Mouse (Mus musculus): ENCODE data around the gene Mesp2. TPM values are rescaled to one million over a fixed set of nuclear protein-coding genes. Genes with fewer than 3 reads are reported as not detected.
"Not testable (repeated sequence)": the region's sequence is repeated elsewhere in the genome, so short reads cannot be mapped to it uniquely, and the experiment has no call there.

Gene Mesp2
- polyA plus RNA-seq, 1 experiment, result 6.4 TPM

DNA sequence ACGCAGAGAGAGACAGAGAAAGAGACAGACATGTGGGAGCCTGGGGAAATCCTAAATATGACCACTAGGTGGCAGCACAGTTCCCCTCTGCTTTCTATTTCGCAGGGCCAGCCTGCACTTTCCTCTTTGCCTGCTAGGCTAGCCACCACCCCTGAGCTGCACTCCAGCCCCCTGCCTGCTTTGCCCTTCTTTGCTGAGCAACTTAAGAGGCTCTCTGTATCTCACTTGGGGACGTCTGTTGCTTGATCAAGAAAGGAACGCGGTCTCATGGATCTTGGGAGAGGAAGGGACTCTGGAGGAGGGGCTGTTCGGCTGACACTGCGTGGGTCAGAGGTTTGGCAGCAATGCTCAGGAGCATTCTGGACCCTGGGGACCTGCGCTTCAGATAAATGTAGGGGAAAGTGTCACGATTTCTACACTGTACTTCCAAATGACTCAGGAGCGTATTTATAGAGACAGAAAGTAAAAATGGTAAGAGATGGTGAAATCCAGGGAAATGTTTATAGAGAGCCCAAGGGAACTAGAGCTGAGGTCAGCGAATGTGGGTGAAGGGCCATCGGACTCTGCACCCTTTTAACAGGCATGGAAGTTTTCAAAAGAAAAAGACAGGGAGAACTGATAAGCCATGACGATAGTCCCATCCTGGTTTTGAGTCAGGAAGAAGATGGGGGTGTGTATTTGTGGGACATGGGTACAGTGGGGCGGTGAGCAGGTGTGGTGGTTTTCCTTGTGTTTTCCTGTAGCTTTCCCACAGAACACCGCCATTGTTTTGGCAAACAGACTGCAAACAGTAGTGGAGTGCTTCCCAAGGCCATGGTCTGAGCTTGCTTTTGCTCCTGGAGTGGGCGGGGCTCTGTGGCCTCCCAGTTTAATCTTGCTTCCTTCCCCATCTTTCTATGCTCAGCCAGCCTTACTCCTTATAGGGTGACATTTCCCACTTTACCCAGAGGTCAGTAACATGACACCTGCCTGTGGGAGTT, 29.6 kb upstream of the Mesp2 start:
- TF ChIP-seq POLR2A (IDR thresholded peaks at IDR 0.05; ENCODE audit: control insufficient read depth, low read depth, low read length) (no peak), CTCF (IDR thresholded peaks at IDR 0.05; ENCODE audit: control insufficient read depth, insufficient read depth, insufficient replicate concordance, low read depth, low read length) (peak; percentile 82; the same call in 1 of the 2 replicates)
- H3K4me3 ChIP-seq (ENCODE audit: control insufficient read depth, low read depth, low read length), result peak overlapping the region; percentile 25
- no peaks in the 10 kb centered on the region for H3K27me3 ChIP-seq (ENCODE audit: control insufficient read depth, insufficient read depth, low read length)
- H3K4me1 ChIP-seq (ENCODE audit: control insufficient read depth, insufficient read depth, low read length), result no peaks in the 10 kb centered on the region; the same call in none of the 2 replicates
- peak overlapping the region; percentile 67; the same call in 1 of the 2 replicates for H3K27ac ChIP-seq (ENCODE audit: control insufficient read depth, insufficient read depth, low read depth, low read length)
- H3K36me3 ChIP-seq (ENCODE audit: control insufficient read depth, insufficient read depth, low read length), result no peaks in the 10 kb centered on the region; the same call in none of the 2 replicates

DNA sequence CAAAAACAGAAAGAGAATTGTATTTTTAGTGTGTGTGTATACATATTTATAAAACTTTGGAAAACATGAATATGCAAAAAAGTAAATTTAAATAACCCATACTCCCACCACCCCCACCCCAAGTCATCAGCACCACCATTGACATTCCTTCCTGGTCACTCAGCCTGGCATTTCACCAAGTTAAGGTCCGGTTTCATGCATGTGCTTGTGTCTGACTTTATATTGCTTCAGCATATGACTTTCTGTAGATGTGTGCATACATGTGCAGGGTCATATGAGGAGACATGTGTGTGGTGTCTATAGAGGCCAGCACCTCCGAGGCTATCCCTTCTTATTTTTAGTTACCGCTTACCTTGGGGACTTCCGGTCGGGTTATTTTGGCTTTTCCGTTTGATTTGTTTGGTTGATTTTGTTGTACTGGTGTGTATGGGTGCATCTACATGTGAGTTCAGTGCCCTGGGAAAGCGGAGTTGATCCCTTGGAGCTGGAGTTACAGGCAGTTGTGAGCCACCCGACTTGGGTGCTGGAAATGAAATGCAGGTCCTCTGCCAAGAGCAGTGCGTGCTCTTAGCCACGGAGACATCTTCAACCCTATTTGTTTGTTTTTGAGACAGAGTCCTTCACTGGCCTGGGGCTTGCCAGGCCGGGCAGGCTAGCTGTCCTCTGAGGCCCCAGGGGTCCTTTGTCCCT, 28.6 kb upstream of the Mesp2 start:
- Histone ChIP-seq H3K4me1 (ENCODE audit: control insufficient read depth, insufficient read depth, low read length) (no peaks in the 10 kb centered on the region; the same call in none of the 2 replicates), H3K4me3 (ENCODE audit: control insufficient read depth, low read depth, low read length) (no peak overlapping the region), H3K27ac (ENCODE audit: control insufficient read depth, insufficient read depth, low read depth, low read length) (no peak overlapping the region), H3K27me3 (ENCODE audit: control insufficient read depth, insufficient read depth, low read length) (no peaks in the 10 kb centered on the region), H3K36me3 (ENCODE audit: control insufficient read depth, insufficient read depth, low read length) (no peaks in the 10 kb centered on the region)
- no peak for TF ChIP-seq CTCF (IDR thresholded peaks at IDR 0.05; ENCODE audit: control insufficient read depth, insufficient read depth, insufficient replicate concordance, low read depth, low read length)

DNA sequence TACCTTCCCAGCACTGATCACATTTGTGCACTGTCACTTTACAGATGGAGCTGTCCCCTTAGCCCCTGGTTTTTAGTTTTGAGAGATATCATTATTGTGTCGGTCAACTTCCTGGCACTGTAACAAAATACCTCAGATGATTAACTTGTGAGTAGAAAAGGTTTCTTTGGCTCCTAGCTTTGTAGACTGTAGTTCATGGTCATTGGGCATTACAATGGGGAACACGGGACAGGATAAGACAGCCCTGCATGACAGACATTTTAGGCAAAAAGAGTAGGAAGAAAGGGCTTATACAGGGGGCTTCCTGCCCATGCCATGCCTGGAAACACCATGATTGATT, 28.0 kb upstream of the Mesp2 start:
- Histone ChIP-seq H3K36me3 (ENCODE audit: control insufficient read depth, insufficient read depth, low read length) (no peaks in the 10 kb centered on the region), H3K27me3 (ENCODE audit: control insufficient read depth, insufficient read depth, low read length) (no peaks in the 10 kb centered on the region), H3K4me3 (ENCODE audit: control insufficient read depth, low read depth, low read length) (no peak overlapping the region), H3K4me1 (ENCODE audit: control insufficient read depth, insufficient read depth, low read length) (no peaks in the 10 kb centered on the region; the same call in none of the 2 replicates), H3K27ac (ENCODE audit: control insufficient read depth, insufficient read depth, low read depth, low read length) (no peak overlapping the region)
- no peak for TF ChIP-seq POLR2A (IDR thresholded peaks at IDR 0.05; ENCODE audit: control insufficient read depth, low read depth, low read length)
- TF ChIP-seq CTCF (IDR thresholded peaks at IDR 0.05; ENCODE audit: control insufficient read depth, insufficient read depth, insufficient replicate concordance, low read depth, low read length), result no peak

DNA sequence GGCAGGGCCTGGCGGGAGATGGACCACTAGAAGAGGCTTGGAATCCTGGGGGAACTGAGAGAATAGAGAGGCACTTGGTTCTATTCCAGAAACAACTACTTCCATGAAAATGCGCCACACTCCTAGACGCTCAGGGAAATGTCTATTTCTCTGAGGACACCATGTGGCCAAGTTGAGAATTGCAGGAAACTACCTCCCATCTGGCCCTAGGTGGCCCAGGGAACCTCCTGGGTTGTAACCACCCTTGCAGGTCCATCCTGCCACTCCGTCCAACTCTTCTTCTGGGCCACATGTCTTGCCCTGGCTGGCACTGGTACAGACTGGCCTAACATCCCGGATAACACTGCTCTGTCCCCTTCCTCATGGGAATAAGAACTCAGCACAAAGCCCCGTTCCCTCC, 24.2 kb upstream of the Mesp2 start:
- H3K27me3 ChIP-seq (ENCODE audit: control insufficient read depth, insufficient read depth, low read length), result no peaks in the 10 kb centered on the region
- no peak overlapping the region for H3K27ac ChIP-seq (ENCODE audit: control insufficient read depth, insufficient read depth, low read depth, low read length)
- TF ChIP-seq CTCF (IDR thresholded peaks at IDR 0.05; ENCODE audit: control insufficient read depth, insufficient read depth, insufficient replicate concordance, low read depth, low read length) (peak; percentile 67; the same call in 1 of the 2 replicates), POLR2A (IDR thresholded peaks at IDR 0.05; ENCODE audit: control insufficient read depth, low read depth, low read length) (no peak)
- no peak overlapping the region for H3K4me3 ChIP-seq (ENCODE audit: control insufficient read depth, low read depth, low read length)
- H3K4me1 ChIP-seq (ENCODE audit: control insufficient read depth, insufficient read depth, low read length), result no peaks in the 10 kb centered on the region; the same call in none of the 2 replicates
- no peaks in the 10 kb centered on the region for H3K36me3 ChIP-seq (ENCODE audit: control insufficient read depth, insufficient read depth, low read length)

DNA sequence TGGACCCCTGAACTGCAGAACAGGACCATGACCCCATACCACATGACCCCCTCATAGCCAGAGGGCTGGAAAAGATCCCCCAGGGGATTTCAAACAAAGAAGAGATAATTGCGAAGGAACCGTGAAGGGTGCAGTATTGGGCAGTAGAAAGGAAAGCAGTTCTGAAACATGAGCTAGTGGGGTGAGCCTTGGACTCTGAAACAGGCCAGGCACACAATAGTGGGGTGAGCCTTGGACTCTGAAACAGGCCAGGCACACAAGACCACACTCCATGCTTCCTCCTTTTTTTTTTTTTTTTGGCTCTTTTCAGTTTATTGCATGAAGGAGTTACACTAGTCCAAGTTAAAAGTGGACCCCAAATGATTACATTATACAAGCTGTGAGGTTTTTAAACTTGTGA, 20.7 kb upstream of the Mesp2 start:
- not testable (repeated sequence) for H3K27ac ChIP-seq (ENCODE audit: control insufficient read depth, insufficient read depth, low read depth, low read length); H3K4me3 ChIP-seq (ENCODE audit: control insufficient read depth, low read depth, low read length); H3K36me3 ChIP-seq (ENCODE audit: control insufficient read depth, insufficient read depth, low read length); H3K27me3 ChIP-seq (ENCODE audit: control insufficient read depth, insufficient read depth, low read length)
- peaks cover 18% of the 10 kb centered on the region for H3K4me1 ChIP-seq (ENCODE audit: control insufficient read depth, insufficient read depth, low read length)

DNA sequence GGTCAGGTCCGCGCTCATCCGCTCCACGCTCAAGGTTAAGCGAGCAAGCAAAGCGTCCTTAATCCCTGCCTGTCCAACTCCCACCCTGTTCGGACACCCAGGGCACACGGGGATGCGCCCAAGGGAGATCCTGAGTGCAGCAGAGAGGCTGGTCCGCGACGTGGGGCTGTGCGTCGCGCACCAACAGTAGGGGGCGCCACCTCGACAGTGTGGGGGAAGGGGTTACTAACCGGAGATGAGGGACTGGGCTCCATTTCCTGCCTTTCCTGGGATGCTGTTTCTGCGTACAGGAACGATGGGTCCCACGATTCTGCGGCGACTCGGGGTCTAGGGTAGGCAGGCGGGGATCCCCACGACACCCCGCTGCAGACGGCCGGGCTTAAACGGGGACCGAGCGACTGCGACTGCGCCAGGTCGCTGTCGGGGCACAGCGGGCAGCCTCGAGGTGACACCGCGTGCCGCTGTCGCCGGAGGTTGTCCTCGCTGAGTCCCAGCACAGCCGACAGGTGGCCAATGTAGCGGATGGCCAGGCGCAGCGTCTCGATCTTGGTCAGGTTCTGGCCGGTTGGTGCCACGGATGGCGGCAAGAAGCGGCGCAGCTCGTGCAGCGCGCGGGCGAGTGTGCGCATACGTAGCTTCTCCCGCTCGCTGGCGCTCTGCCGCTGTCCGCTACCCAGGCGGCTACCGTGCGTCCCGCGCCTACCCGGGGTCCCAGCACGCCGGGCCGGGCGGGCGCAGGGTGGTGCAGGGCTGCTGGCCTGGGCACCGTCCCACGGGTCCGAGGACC, 17.7 kb upstream of the Mesp2 start:
- Histone ChIP-seq H3K27ac (ENCODE audit: control insufficient read depth, insufficient read depth, low read depth, low read length) (peak overlapping the region; percentile 61), H3K4me3 (ENCODE audit: control insufficient read depth, low read depth, low read length) (peak overlapping the region; percentile 91), H3K36me3 (ENCODE audit: control insufficient read depth, insufficient read depth, low read length) (no peaks in the 10 kb centered on the region), H3K27me3 (ENCODE audit: control insufficient read depth, insufficient read depth, low read length) (no peaks in the 10 kb centered on the region), H3K4me1 (ENCODE audit: control insufficient read depth, insufficient read depth, low read length) (peaks cover 18% of the 10 kb centered on the region)
- TF ChIP-seq POLR2A (IDR thresholded peaks at IDR 0.05; ENCODE audit: control insufficient read depth, low read depth, low read length) (peak; percentile 67), CTCF (IDR thresholded peaks at IDR 0.05; ENCODE audit: control insufficient read depth, insufficient read depth, insufficient replicate concordance, low read depth, low read length) (peak; percentile 82; the same call in 1 of the 2 replicates)

DNA sequence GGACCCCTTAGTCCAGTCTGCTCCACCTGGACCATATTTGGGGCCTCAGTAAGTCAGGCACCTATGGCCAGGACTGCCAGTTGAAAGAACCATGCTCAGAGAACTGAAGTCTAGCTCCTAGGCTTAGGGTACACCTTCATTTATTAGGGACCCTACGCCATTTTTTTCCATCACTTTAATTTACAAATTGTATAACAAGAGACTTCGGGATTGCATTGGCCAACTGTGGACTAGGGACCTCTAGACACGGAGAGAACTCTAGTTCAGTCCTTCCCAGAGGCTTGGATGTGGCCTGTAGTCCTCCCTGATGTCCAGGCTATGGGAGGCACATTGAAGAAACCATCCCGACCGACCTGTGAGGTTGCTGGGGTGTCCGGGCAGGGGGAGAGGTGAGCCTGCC, 16.8 kb upstream of the Mesp2 start, which contains the start of gene Mesp1:
TSS of gene Mesp1 (minus strand) at position 101 of the 400 bp plus-strand sequence.
- Histone ChIP-seq H3K4me3 (ENCODE audit: control insufficient read depth, low read depth, low read length) (peak within 1 kb of the TSS; percentile 91), H3K4me1 (ENCODE audit: control insufficient read depth, insufficient read depth, low read length) (peaks cover 18% of the 10 kb centered on the region), H3K27me3 (ENCODE audit: control insufficient read depth, insufficient read depth, low read length) (no peaks in the 10 kb centered on the region), H3K36me3 (ENCODE audit: control insufficient read depth, insufficient read depth, low read length) (no peaks in the 10 kb centered on the region), H3K27ac (ENCODE audit: control insufficient read depth, insufficient read depth, low read depth, low read length) (peak within 1 kb of the TSS; percentile 61)
- TF ChIP-seq POLR2A (IDR thresholded peaks at IDR 0.05; ENCODE audit: control insufficient read depth, low read depth, low read length) (no peak), CTCF (IDR thresholded peaks at IDR 0.05; ENCODE audit: control insufficient read depth, insufficient read depth, insufficient replicate concordance, low read depth, low read length) (no peak)
